Comparison of ENCODE assay signal across 16 mouse cellular contexts in genomic region chr5:101931997-101932396, GRCm38 (mm10).
A peak's percentile ranks its signal among the peaks of the same experiment; 100 is the strongest.
DNase-seq lines count a peak whose midpoint lies in the region; ATAC-seq and TF ChIP-seq lines count a peak whose summit lies in the region.
"Had no signal": no experiment of that assay in that cellular context is flagged by ENCODE, and none has a peak within 500 bp of the region (broad histone marks: within the 10 kb centered on the region; RNA-seq: fewer than 3 reads in every experiment).

No protein-coding gene starts in this region.

- WGBS in heart, postnatal 0 days, result 72% methylated on average over 4 of the region's 4 CpGs
- 70% methylated on average over 4 of the region's 4 CpGs for WGBS in lung, embryonic 14.5 days

- no peak overlapping the region for H3K27ac ChIP-seq in heart, postnatal 0 days (ENCODE audit: low read depth)
- no peak overlapping the region for H3K27ac ChIP-seq in lung, embryonic 14.5 days (ENCODE audit: low read depth)
- H3K27ac ChIP-seq in bone marrow macrophage, adult 2 months (ENCODE audit: insufficient read depth, low read depth, low read length), result no peak overlapping the region
- H3K27ac ChIP-seq: hindbrain, embryonic 13.5 days; liver, embryonic 15.5 days; neural tube, embryonic 13.5 days had no signal

- no peak overlapping the region for H3K9ac ChIP-seq in heart, postnatal 0 days (replicated peaks; ENCODE audit: low read depth, low read length)
- H3K9ac ChIP-seq in lung, embryonic 14.5 days, result no peak overlapping the region
- H3K9ac ChIP-seq: hindbrain, embryonic 13.5 days; liver, embryonic 15.5 days; neural tube, embryonic 13.5 days had no signal

- TF ChIP-seq CTCF in heart, postnatal 0 days (IDR thresholded peaks at IDR 0.05; ENCODE audit: low read depth), result peak; percentile 29
- peak; percentile 27; the same call in 1 of the 2 replicates for TF ChIP-seq CTCF in lung, embryonic 14.5 days (IDR thresholded peaks at IDR 0.05; ENCODE audit: low read depth)
- TF ChIP-seq CTCF in E14TG2a.4 (conservative IDR thresholded peaks at IDR 0.05; ENCODE audit: low read length), result peak; percentile 77
- peak; percentile 43; the same call in 1 of the 2 replicates for TF ChIP-seq CTCF in bone marrow macrophage, adult 2 months (IDR thresholded peaks at IDR 0.05; ENCODE audit: low read depth, low read length)

- no peak for DNase-seq in heart, postnatal 0 days (ENCODE audit: low spot score)
- DNase-seq in heart, postnatal 36 days, result no peak
- DNase-seq in lung, embryonic 14.5 days, result no peak
- DNase-seq in lung, postnatal 36 days, result no peak
- no peak for DNase-seq in ovary, postnatal 36 days (ENCODE audit: low spot score)
- DNase-seq: cerebellum, adult 11 months; gastrocnemius, postnatal 25 days; kidney, adult 8-10 months; left cerebral cortex, postnatal 4 days; thymus, adult 18-20 months had no signal

- TF ChIP-seq EP300 in heart, postnatal 0 days (IDR thresholded peaks at IDR 0.05; ENCODE audit: low read depth), result no peak

- no peaks in the 10 kb centered on the region for H3K9me3 ChIP-seq in heart, postnatal 0 days (replicated peaks; ENCODE audit: control insufficient read depth, low read length)
- H3K9me3 ChIP-seq in lung, embryonic 14.5 days (ENCODE audit: low read depth, low read length), result no peaks in the 10 kb centered on the region
- H3K9me3 ChIP-seq in E14TG2a.4 (ENCODE audit: low read length), result 0 out of 2 replicates have a peak, but pooled peaks cover 2% of the 10 kb centered on the region
- H3K9me3 ChIP-seq: hindbrain, embryonic 13.5 days; liver, embryonic 15.5 days; neural tube, embryonic 13.5 days had no signal

- intact Hi-C loops in heart, postnatal 36 days (cut with DNase I), result loop anchor here (2.0 kb wide), 1 partner anchor 21 kb away; no protein-coding TSS in a partner anchor

- ATAC-seq in heart, postnatal 0 days (ENCODE audit: insufficient read depth, low read depth), result no peak
- ATAC-seq in lung, embryonic 14.5 days (ENCODE audit: insufficient read depth), result no peak
- ATAC-seq: forebrain, embryonic 16.5 days had no signal

- no peak overlapping the region for H3K4me3 ChIP-seq in heart, postnatal 0 days (ENCODE audit: low read depth, low read length)
- H3K4me3 ChIP-seq in lung, embryonic 14.5 days (ENCODE audit: low read depth, low read length), result no peak overlapping the region
- no peak overlapping the region for H3K4me3 ChIP-seq in E14TG2a.4 (replicated peaks; ENCODE audit: low read length)
- H3K4me3 ChIP-seq in bone marrow macrophage, adult 2 months (ENCODE audit: insufficient read depth, low read length), result no peak overlapping the region
- H3K4me3 ChIP-seq: hindbrain, embryonic 13.5 days; liver, embryonic 15.5 days; neural tube, embryonic 13.5 days had no signal

- peaks cover 44% of the 10 kb centered on the region for H3K36me3 ChIP-seq in heart, postnatal 0 days (replicated peaks; ENCODE audit: control insufficient read depth, insufficient read depth, low read length)
- peaks cover 57% of the 10 kb centered on the region for H3K36me3 ChIP-seq in lung, embryonic 14.5 days (ENCODE audit: insufficient read depth)
- H3K36me3 ChIP-seq in E14TG2a.4 (ENCODE audit: insufficient read depth, low read length), result peaks cover 48% of the 10 kb centered on the region

- no peaks in the 10 kb centered on the region for H3K27me3 ChIP-seq in heart, postnatal 0 days (ENCODE audit: control insufficient read depth, insufficient read depth, low read length)
- no peaks in the 10 kb centered on the region for H3K27me3 ChIP-seq in lung, embryonic 14.5 days (ENCODE audit: insufficient read depth, low read length)
- H3K27me3 ChIP-seq in E14TG2a.4 (ENCODE audit: insufficient read depth, low read length), result no peaks in the 10 kb centered on the region
- H3K27me3 ChIP-seq: hindbrain, embryonic 13.5 days; liver, embryonic 15.5 days; neural tube, embryonic 13.5 days had no signal

- TF ChIP-seq POLR2A in bone marrow macrophage, adult 2 months (IDR thresholded peaks at IDR 0.05; ENCODE audit: borderline replicate concordance, low read depth, low read length), result no peak

- H3K4me2 ChIP-seq in heart, postnatal 0 days (ENCODE audit: low read depth, low read length), result no peak overlapping the region
- H3K4me2 ChIP-seq in lung, embryonic 14.5 days, result no peak overlapping the region
- H3K4me2 ChIP-seq: hindbrain, embryonic 13.5 days; liver, embryonic 15.5 days; neural tube, embryonic 13.5 days had no signal

- H3K4me1 ChIP-seq in heart, postnatal 0 days (ENCODE audit: control insufficient read depth, insufficient read depth), result no peaks in the 10 kb centered on the region
- H3K4me1 ChIP-seq in lung, embryonic 14.5 days (ENCODE audit: insufficient read depth), result no peaks in the 10 kb centered on the region
- H3K4me1 ChIP-seq in E14TG2a.4 (replicated peaks; ENCODE audit: low read depth, low read length), result peaks cover 19% of the 10 kb centered on the region
- H3K4me1 ChIP-seq in bone marrow macrophage, adult 2 months (ENCODE audit: control insufficient read depth, insufficient read depth, low read length), result no peaks in the 10 kb centered on the region
- H3K4me1 ChIP-seq: liver, embryonic 15.5 days; neural tube, embryonic 13.5 days had no signal

Comparison
In these comparisons a context has a peak if more than half of its experiments do, and no peak if none do; other contexts are left out.
1. CTCF ChIP-seq: peak in every context shown above with its lines; median percentile 77 in E14TG2a.4; 43 in bone marrow macrophage, adult 2 months; 29 in heart, postnatal 0 days; 27 in lung, embryonic 14.5 days.